Mouse (Mus musculus) brain, embryonic 18.5 days (tissue): ENCODE measurements around the gene Gskip.
A peak's percentile ranks its signal among the peaks of the same experiment; 100 is the strongest.

Experiments used
- DNase-seq: peaks from one replicate; pipeline ENCODE4 v3.0.0-alpha.2; 2012; ENCODE audit warnings: low read depth, low spot score

Gskip gene

DNA sequence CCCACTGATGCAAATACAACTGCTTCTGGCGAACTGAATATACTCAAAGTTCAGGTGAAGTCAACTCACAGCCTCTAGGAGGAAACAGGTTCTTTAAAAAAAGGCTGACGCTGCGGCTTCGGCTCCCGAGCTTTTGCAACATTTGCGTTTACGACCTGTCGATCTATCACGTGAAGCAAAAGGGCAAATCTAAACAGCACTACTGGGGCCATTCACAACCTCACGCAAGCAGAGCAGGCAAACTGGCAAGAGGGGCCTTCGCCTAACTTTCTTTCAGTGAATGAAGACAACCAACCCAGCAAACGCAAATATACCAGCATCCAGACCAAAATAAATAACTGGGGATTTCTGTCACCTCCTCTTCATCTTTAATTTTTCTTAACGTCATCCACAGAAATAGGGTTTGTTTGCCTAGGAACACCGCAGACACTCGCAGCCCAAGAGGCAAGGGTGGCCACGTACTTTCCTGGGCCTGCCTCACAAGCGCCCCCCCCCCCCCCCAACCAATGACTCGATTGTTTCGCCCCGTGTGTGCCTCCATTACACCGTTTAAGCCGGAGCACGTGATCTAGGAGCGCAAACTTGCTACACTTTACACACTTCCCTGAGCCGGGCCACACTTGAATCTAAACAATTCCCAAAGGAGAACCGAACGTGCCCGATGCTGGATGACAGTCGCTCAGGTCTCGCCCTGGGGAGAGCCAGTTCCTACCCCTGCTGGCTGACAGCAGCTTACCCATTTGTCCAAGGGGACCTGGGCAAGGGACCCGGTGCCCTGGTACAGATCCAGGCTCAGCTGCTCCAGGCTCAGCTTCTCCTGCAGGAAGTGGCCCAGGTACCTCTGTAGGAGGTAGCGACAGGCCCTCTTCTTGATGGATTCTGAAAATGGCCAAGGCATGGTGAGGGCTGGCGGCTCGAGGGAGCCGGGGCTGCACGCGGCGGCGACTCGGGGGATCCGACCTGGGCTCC lies at the start of gene Gskip:
Gene Gskip, plus strand, starts transcription at position 897 of the 969 bp plus-strand sequence.
- DNase-seq: no peak

- DNase-seq: no peak
These were observed 48.1 kb upstream of the Gskip start for GRCm38 (mm10) chr12:105636551-105636950.

DNA sequence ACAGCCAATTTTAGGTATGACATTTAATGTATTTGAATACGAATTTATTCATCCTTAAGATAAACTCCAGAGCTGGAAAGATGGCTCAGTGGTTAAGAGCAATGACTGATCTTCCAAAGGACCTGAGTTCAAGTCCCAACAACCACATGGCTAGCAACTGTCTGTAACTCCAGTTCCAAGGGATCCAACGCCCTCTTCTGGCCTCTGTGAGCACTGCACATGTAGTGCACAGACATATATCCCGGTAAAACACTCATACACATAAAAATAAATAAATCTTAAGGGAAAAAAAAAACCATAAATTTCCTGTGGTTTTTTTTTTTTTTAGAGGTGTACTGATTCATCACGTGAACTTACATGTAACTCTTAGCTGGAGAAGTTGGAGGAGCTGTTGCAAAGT lies 47.1 kb upstream of the Gskip start:
- no peak for DNase-seq

- no peak for DNase-seq
These were observed 41.8 kb upstream of the Gskip start for GRCm38 (mm10) chr12:105642770-105643321.

GRCm38 (mm10) chr12:105655850-105656249 lies 28.8 kb upstream of the Gskip start:
- DNase-seq: no peak

- no peak for DNase-seq
These were observed 8.4 kb upstream of the Gskip start for GRCm38 (mm10) chr12:105676274-105676673.

DNA sequence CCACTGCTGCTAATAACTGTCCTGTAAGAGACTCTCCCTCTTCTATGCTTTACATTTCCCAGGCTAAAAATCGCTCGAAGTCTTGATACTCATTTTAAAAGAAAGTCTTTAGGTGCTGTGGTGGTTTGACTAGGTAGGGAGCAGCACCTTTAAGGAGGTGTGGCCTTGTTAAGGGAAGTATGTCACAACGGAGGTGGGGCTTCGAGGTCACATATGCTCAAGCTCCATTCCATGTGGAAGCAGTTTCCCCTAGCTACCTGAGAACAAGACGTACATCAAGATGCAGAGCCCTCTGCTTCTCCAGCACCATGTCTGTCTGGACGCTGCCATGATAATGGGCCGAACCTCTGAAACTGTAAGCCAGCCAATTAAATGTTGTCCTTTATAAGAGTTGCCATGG lies 6.4 kb upstream of the Gskip start:
- no peak for DNase-seq

DNA sequence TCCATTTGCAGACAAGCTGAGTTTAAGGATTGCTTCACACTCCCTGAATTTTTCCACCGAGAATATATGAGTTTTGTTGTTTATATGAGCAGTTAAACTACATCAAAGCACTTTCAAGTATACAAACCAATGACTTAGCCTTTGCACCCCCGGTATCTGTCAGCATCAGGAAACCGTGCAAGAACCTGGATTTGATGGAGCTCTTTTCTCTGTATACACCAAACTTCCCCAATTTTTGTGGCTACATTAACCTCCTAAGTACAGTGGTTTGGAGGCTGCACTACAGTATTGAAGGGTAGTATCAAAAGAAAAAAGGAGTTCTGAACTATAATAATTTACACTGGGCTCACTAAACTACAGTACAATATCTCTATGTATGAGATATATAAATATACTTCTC lies 5.9 kb upstream of the Gskip start:
- DNase-seq: no peak

DNA sequence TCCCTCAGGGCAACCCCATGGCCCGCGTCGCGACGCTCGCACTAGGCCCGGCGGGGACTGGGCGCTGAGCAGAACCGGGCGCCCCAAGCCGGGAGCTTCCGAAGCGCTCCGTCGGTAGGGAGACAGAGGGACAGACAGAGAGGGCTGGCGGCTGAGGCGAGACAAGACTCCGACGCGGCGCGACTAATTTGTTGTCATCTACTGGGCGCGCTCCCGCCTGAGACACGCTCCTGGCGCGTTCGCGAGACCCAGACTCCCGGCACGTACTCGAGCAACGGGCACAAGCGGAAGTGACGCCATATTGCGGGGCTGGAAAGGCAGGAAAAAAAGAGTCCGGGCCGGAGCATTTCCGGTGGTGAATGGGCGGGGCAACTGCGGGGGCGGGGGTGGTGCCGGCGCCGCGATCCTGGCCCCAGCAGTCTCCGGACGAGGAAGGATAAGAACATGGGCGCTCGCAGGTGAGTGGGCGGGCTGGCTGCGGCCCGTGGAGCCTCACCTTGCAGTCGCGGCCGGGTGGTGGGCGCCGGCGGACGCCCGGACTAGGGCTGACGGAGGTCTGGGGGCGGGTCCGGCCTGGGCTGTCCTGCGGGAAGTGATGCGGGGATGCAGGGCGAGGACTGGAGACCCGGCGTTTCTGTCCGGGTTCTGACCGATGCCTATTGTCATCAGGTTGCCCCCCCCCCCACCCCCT lies 517 bp downstream of the Gskip start, which contains the start of gene Atg2b:
Gene Atg2b, minus strand, starts transcription at position 211 of the 691 bp plus-strand sequence.
- peak; percentile 93 for DNase-seq

- DNase-seq: no peak
These were observed 2.2 kb downstream of the Gskip start for GRCm38 (mm10) chr12:105686791-105687190.

DNA sequence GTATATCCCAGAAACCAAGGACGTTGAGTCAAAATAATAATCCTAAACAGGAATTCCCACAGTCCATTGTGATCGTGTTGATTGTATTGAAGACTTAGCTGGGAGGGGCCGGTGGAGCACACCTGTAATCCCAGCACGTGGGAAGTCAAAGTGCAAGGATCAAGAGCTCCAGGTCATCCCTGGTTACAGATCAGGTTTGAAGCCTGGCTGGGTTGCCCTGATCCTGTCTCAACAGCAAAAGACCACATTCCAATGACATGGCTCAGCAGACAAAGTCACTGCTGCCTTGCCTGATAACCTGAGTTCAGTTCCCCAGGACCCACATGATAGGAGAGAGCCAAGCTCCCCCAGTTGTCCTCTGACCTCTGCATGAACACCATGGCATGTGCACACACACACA lies 2.8 kb downstream of the Gskip start:
- no peak for DNase-seq

- no peak for DNase-seq
These were observed 3.9 kb downstream of the Gskip start for GRCm38 (mm10) chr12:105688546-105688945.

- no peak for DNase-seq
These were observed 4.8 kb downstream of the Gskip start for GRCm38 (mm10) chr12:105689435-105689834.

DNA sequence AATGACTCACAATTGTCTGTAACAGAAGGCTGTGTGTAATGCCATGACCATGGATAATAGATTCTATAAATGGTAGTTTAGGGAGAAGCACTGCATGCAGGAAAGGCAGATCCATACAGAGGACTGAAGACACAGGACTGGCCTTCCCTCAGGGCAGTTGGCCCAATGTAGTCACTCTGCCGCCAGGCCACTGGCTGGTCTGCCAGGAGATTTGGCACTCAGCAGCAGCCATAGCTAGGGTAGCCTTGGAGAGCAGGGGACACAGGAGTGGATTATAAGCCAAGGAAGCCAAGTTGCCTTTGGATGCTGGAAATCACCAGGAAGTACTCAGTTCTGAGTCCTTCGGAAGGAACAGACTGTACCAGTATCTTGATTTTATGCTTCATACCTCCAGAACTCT lies 9.4 kb downstream of the Gskip start:
- no peak for DNase-seq

GRCm38 (mm10) chr12:105695848-105696247 lies 11.2 kb downstream of the Gskip start:
- no peak for DNase-seq

GRCm38 (mm10) chr12:105697104-105697780 lies 12.6 kb downstream of the Gskip start:
- no peak for DNase-seq

DNA sequence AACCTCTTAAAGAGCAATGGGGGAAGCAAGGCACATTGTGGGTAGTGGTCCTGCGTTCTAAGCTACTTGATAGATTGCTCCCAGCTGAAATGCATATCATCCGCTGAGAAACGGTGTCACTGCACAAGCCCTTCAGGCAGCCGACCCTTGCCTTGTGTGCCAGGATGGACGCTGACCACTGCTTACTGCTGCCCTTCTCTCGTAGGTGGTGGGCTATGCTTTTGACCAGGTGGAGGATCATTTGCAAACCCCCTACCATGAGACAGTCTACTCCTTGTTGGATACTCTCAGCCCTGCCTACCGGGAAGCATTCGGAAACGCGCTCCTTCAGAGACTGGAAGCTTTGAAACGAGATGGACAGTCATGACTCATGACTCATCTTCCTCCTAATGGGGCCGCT lies 15.8 kb downstream of the Gskip start:
- DNase-seq: no peak

- no peak for DNase-seq
These were observed 21.3 kb downstream of the Gskip start, which contains the start of gene Ak7 for GRCm38 (mm10) chr12:105705799-105706487. TSS of gene Ak7 (plus strand) at chr12:105705976.

DNA sequence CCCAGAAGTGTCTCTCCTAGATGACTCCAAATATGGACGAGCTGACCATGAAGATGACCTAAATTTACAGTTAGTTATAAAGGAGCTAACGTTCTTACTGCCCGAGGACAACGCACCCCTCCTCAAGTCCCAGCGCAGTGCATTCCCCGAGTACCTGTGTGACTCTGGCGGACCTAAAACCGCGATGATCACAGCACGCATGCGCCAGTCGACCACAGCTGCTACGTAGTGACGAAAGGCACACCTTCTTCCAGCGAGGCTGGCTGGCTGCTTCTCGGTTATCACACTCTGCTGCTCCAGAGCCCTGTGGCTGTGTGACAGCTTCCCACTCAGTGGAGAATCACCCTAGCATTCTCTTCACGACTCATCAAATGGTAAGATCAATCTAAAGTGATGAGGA lies 34.0 kb downstream of the Gskip start:
- no peak for DNase-seq

DNA sequence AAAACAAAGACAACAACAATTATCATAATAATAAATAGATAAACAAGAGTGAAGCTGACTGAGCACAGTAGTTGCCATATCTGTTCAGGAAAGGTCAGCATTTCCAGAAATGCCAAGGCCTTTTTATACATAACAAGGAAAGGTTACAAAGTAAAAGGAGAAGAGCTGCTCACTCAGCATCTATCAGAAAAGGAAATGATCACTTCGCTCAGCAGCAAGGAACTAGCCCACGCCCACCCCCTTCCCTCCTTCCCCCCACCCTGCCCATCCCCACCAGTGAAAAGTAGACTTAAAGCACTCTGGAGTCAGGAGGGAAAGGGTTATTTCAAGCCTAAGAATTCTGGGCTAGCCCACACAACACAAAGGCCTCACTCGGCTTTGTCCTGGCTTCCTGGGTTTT lies 35.6 kb downstream of the Gskip start:
- DNase-seq: no peak
